Mouse (Mus musculus): ENCODE measurements around the gene Zfp940.
A peak's percentile ranks its signal among the peaks of the same experiment; 100 is the strongest.
"Not testable (repeated sequence)": the region's sequence is repeated elsewhere in the genome, so short reads cannot be mapped to it uniquely, and the experiment has no call there.

Gene Zfp940

GRCm38 (mm10) chr7:29853219-29853842, at the start of gene Zfp940:
Zfp940 (minus strand) TSS chr7:29853669.
- peak; percentile 86 for DNase-seq

DNA sequence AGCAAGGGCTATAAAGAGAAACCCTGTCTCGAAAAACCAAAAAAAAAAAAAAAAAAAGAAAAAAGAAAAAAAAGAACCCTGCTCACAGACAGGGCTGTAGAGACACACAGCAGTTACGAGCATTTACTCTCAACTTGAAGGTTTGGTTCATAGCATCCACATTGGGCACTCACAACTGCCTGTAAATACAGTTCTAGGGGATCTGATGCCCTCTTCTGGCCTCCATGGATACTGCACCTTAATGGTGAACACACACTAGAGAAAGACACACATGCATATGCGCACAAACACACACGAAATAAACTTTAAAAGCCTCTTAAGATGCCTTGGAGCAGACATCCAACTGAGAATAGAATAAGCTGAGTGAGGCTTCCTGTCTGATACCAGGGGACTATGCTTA, 44.9 kb upstream of the Zfp940 start:
- no peak for DNase-seq

DNA sequence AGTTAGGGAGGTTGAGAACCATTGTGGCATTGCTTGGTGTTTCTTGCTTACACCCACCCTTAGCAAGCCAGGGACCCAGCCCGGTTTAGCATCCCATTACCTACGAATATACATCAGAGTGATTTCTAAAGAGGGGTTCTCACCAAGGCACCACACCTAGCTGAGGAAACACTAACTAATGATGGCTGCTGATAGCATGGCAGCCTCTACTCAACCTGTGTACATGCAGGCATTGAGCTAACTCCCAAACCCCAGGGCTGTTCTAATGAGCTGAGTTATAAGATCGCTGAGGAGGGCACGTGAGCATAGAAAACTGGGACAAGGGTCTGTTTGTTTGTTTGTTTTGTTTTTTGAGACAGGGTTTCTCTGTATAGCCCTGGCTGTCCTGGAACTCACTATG, 39.3 kb upstream of the Zfp940 start:
- no peak for DNase-seq

GRCm38 (mm10) chr7:29890501-29890900, 37.0 kb upstream of the Zfp940 start:
- DNase-seq = no peak

GRCm38 (mm10) chr7:29880916-29881315, 27.4 kb upstream of the Zfp940 start:
- no peak for DNase-seq

- DNase-seq = no peak
Observed at GRCm38 (mm10) chr7:29880056-29880455, 26.6 kb upstream of the Zfp940 start.

DNA sequence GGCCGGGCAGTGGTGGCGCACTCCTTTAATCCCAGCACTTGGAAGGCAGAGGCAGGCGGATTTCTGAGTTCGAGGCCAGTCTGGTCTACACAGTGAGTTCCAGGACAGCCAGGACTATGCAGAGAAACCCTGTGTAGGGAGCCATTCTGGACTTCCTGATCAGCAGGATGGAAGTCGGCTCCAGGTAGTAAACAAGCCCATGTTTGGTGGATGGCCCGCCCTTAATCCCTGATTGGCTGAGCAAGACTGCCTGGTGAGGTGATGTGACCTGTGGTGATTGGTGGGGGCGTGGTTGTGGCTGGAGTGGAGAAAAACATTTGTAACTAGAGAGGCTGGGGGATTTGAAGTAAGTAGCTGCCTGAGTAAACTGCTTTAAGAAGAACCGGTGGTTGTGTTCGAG, 24.1 kb upstream of the Zfp940 start:
- not testable (repeated sequence) for DNase-seq

DNA sequence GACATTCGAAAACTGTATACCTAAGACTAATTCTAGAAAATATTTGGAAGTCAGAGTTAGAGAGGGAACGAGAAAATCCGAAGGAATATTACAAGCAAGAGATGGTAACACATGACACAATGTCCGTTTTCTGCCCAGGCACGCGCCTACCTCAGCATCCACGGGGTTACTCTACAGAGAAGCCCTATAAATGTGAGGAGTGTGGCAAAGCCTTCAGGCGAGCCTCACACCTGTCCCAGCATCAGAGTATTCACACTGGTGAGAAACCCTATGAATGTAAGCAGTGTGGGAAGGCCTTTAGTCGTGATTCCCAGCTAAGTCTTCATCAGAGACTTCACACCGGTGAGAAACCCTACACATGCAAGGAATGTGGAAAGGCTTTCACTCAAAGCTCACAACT, 20.8 kb upstream of the Zfp940 start:
- no peak for DNase-seq

- no peak for DNase-seq
Observed at GRCm38 (mm10) chr7:29861660-29862059, 8.2 kb upstream of the Zfp940 start.

- DNase-seq = peak; percentile 93
Observed at GRCm38 (mm10) chr7:29859532-29860517, 6.4 kb upstream of the Zfp940 start, which contains the start of gene Zfp420. Zfp420 (plus strand) TSS chr7:29859979.

DNA sequence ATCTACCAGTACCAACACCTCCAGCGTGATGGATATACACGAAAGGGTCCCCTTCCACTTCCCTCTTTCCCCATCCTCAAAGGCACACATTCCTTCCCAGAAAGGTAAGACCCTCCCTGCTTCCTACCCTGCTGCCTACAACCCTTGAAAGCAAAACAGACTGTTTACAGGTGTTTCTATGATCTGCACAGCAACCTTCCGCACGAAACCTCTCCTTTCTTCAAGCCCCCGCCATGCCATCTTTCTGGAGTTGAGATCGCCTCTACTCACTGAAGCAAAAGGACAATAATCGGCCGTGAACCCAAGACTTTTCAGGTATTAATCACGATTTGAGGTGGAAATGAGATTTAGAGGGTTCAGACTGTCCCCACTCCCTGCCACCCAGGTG, 644 bp downstream of the Zfp940 start:
- DNase-seq = no peak

DNA sequence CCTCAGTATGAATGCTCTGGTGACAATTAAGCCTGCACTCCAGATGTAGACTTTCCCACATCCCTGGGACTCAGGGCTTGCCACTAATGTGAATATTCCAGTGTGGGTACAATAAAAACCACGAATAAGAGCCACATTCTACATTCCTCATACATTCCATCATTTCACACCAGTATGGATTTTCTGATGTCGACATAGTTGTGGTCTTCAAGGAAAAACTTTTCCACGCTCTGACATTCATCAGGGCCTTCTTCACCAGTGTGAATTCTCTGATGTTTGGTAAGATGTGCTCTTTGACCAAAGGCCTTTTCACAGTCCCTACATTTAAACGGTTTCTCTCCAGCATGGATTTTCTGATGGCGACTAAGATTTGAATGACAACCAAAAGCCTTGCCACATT, 8.9 kb downstream of the Zfp940 start:
- DNase-seq = no peak

DNA sequence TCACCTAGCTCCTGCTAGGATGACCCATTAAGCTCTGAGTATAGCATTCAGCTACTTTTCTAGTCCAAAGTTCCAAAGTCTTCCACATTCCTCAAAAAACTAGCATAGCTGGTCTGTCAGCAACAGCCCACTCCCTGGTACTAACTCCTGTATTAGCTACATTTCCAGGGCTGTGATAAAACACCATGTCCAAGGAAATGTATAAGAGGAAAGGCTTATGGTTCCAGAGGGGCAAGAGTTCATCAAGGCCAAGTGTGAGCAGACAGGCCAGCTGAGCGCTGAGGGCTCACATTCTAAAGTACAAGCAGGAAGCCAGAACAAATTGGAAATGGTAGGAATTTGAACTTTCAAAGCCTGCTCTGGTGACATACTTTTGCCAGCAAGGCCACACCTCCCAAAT, 11.4 kb downstream of the Zfp940 start:
- peak; percentile 46 for DNase-seq

DNA sequence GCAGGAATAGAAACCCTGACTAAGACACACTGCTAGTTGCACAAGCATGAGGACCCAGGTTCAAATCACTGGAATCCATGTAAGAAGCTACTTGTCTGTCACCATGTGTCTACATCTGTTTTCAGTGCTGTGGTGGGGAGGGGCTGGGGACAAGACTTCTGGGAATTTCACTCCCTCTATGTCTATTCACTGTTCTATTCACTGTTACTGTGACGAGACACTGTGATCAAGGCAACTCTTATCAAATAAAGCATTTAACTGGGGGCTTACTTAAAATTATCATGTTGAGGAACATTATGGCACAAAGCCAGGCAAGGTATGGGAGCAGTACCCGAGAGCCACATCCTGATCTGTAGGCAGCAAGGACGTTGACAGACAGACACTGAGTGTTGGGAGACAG, 14.2 kb downstream of the Zfp940 start:
- DNase-seq = no peak

- no peak for DNase-seq
Observed at GRCm38 (mm10) chr7:29836816-29837215, 16.7 kb downstream of the Zfp940 start.

DNA sequence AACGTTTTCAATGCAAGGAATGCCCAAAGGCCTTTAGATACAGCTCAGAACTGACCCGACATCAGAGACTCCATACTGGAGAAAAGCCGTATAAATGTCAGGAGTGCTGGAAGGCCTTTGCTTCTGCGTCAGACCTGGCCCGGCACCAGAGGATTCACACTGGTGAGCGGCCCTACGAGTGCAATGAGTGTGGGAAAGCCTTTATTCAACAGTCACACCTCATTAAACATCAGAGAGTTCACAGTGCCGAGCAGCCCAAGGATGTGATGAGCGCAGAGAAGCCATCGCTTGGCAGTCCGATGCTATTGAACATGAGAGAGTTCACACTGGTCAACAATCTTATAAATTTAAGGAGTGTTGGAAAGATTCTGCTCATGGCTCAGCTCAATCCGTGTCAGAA, 23.7 kb downstream of the Zfp940 start:
- no peak for DNase-seq

DNA sequence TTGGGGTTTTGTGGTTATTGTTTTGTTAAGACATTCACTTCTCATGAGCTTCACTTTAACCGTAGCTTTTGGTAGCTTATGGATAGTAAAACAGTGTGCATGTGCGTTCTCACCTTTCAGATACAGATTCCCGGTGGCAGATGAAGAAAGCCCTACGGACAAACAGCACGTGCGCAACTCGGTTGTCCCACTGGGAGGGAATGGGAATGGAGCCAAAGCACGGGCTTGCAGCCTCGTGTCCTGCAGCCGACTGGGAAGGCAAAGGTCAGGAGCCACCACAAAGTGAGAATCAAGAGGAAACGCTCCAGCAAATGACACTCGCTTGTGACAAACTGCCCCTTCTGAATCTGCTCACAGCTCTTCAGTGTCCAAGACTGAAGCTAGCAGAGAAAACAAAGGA, 25.5 kb downstream of the Zfp940 start:
- peak; percentile 77 for DNase-seq

- DNase-seq = peak; percentile 83
Observed at GRCm38 (mm10) chr7:29818619-29819254, 34.7 kb downstream of the Zfp940 start.

- DNase-seq = peak; percentile 95
Observed at GRCm38 (mm10) chr7:29815910-29816429, 37.5 kb downstream of the Zfp940 start, which contains the start of gene Zfp790. Zfp790 (plus strand) TSS chr7:29816114.

DNA sequence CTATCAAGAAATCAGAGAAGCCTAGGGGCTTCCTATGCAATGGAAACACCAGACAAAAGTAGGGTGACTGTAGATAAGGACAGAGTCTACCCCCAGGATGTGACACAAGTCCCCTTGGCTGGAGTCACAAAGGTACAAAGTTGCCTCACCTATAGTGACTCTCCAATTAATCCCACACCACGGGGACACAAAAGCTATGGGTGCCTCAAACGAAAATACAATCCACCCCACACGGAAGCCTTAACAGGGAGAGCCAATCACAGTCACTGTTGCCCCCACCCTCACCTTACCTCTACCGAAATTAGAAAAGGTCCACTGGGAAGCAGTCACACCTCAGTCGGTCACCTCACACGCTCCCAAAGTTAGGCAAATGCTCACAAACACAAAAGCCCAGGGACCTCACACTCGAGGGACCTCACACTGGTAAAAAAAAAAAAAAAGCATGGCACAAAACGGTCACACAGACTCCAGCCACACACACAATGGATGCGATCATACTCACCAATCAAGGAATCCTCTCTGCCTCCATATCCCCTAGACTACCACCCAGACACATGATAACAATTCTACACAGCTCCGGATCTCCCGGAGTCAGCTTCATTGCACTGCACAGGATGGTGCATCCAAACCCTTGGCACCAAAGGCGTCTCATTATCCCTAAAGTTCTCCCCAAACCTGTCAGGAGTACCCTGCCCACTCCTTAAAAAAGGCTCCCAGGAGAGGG, 38.2 kb downstream of the Zfp940 start:
- DNase-seq = no peak

GRCm38 (mm10) chr7:29814381-29814780, 39.1 kb downstream of the Zfp940 start:
- DNase-seq = no peak

GRCm38 (mm10) chr7:29812244-29812643, 41.2 kb downstream of the Zfp940 start:
- no peak for DNase-seq

- no peak for DNase-seq
Observed at GRCm38 (mm10) chr7:29807046-29807445, 46.4 kb downstream of the Zfp940 start.

Data from kidney, adult 9 months (tissue).